Mouse (Mus musculus) forebrain, embryonic 15.5 days (tissue): ENCODE data around the gene Olfr875. TPM values are rescaled to one million over a fixed set of nuclear protein-coding genes. Genes with fewer than 3 reads are reported as not detected.
A peak's percentile ranks its signal among the peaks of the same experiment; 100 is the strongest.
"Not testable (repeated sequence)": the region's sequence is repeated elsewhere in the genome, so short reads cannot be mapped to it uniquely, and the experiment has no call there.

Experiments used
- ATAC-seq: fragments of 200-750 bp; cut with Nextera tagmentation; replicated peaks from 2 replicates; pipeline ENCODE4 v1.8.0; 2017; ENCODE audit warnings: mild to moderate bottlenecking, moderate TSS enrichment, moderate library complexity
- H3K27ac ChIP-seq: fragments of 300-500 bp; sonication (generic); replicated peaks from 2 replicates; pipeline ENCODE4 v1.5.1; 2015; ENCODE audit warnings: mild to moderate bottlenecking, inconsistent platforms
- H3K27me3 ChIP-seq: fragments of 300-500 bp; sonication (generic); 2 replicates; pipeline ENCODE4 v1.6.1; 2015; ENCODE audit warnings: inconsistent platforms
- H3K36me3 ChIP-seq: fragments of 300-500 bp; sonication (generic); 2 replicates; pipeline ENCODE4 v1.6.1; 2015; ENCODE audit warnings: mild to moderate bottlenecking, inconsistent platforms
- H3K4me1 ChIP-seq: fragments of 300-500 bp; sonication (generic); 2 replicates; pipeline ENCODE4 v1.6.1; 2015; ENCODE audit warnings: inconsistent platforms
- H3K4me2 ChIP-seq: fragments of 300-500 bp; sonication (generic); replicated peaks from 2 replicates; pipeline ENCODE4 v1.6.1; 2015; ENCODE audit warnings: mild to moderate bottlenecking, inconsistent platforms
- H3K4me3 ChIP-seq: fragments of 300-500 bp; sonication (generic); 2 replicates; pipeline ENCODE4 v1.5.1; 2015; ENCODE audit warnings: mild to moderate bottlenecking, inconsistent platforms
- H3K9ac ChIP-seq: fragments of 300-500 bp; sonication (generic); replicated peaks from 2 replicates; pipeline ENCODE4 v1.6.1; 2015; ENCODE audit warnings: mild to moderate bottlenecking, inconsistent platforms
- H3K9me3 ChIP-seq: fragments of 300-500 bp; sonication (generic); 2 replicates; pipeline ENCODE4 v1.6.1; 2016; ENCODE audit warnings: inconsistent platforms
- WGBS: fragments of 180-500 bp; shearing (Covaris S2); methylation state at CpG from one replicate; pipeline ENCODE4 v1.1.7; 2015; ENCODE audit warnings: mixed read lengths; 5-methylcytosine and 5-hydroxymethylcytosine counted together
- polyA plus RNA-seq: library from polyadenylated mRNA; unstranded; fragments of >200 nt; fragmentation: Nextera tagmentation; extraction: Ambion mirVana; gene quantifications from 2 replicates; pipeline ENCODE4 v1.2.1, GENCODE M21; 2015

The Olfr875 gene
- polyA plus RNA-seq: not detected in 2 replicates

DNA sequence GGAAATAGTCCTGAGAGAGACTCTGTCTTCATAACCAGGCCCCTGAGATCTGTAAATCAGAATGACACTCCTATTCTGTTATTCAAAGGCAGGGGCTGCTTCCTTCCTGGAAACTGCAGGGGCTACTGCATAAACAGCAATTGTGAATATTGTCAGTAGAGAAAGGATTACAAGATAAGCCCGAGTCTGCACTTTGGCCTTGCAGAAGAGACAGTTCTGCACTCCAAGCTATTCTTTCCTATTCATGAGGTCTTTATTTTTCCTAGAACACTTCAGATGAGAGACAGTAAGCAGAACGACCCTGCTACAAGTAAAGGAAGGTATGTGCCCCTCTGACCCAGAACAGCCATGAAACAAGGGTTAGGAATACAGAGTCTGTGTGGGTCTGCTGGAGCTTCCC, at the start of gene Olfr875:
Gene Olfr875, plus strand, starts transcription at position 99 of the 400 bp plus-strand sequence.
- Histone ChIP-seq H3K36me3 (no peaks in the 10 kb centered on the region), H3K4me1 (no peaks in the 10 kb centered on the region), H3K27ac (no peak within 1 kb of the TSS), H3K9me3 (no peaks in the 10 kb centered on the region), H3K27me3 (no peaks in the 10 kb centered on the region), H3K9ac (no peak within 1 kb of the TSS), H3K4me2 (no peak within 1 kb of the TSS), H3K4me3 (no peak within 1 kb of the TSS)
- ATAC-seq: no peak
- 43% methylated on average over 2 of the region's 2 CpGs for WGBS

DNA sequence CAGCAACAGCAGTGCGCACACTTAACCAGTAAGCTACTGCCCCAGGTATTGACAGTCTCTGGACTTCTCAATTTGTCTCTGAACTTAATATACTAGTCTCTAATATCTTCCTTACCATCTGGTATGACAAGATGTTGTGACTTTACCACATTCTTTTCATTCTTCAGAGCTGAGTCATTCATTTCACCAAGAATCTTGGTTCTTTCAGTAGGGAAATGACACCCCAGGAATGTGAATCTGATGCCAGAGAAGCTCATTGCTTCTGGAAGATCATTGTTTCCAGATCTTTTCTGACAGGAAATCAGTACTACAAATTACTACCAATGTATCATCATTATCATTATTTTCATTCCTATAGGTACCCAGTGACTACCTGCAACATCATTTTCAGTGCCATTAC, 37.3 kb upstream of the Olfr875 start:
- H3K27me3 ChIP-seq: no peaks in the 10 kb centered on the region
- H3K4me1 ChIP-seq: no peaks in the 10 kb centered on the region
- ATAC-seq: no peak
- no peak overlapping the region for H3K27ac ChIP-seq
- H3K4me2 ChIP-seq: no peak overlapping the region
- 94% methylated on average over 1 of the region's 1 CpGs for WGBS
- H3K9me3 ChIP-seq: no peaks in the 10 kb centered on the region
- no peaks in the 10 kb centered on the region for H3K36me3 ChIP-seq
- H3K4me3 ChIP-seq: no peak overlapping the region
- no peak overlapping the region for H3K9ac ChIP-seq

DNA sequence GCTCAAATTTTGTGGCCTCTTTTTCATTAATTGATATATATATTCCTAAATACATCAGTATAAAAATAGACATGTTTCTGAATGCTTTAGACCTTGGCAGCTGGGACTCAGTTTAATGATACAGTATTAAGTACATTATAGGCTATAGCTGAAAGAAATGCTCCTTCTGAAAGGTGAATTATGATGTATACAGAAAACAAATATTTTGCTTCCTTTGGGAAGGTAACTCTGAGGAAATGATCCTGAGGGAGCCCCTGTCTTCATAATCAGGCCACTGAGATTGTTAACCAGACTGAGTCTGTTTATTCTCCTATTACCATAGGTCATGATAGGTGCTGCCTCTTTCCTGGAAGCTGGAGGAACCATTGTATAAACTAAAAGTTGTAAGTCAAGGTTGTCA, 26.9 kb upstream of the Olfr875 start, which contains the start of gene Olfr874:
Gene Olfr874, plus strand, starts transcription at position 301 of the 400 bp plus-strand sequence.
- no peak within 1 kb of the TSS for H3K27ac ChIP-seq
- no peak within 1 kb of the TSS for H3K4me2 ChIP-seq
- H3K4me1 ChIP-seq: no peaks in the 10 kb centered on the region
- no peaks in the 10 kb centered on the region for H3K36me3 ChIP-seq
- no peak for ATAC-seq
- H3K4me3 ChIP-seq: no peak within 1 kb of the TSS
- H3K27me3 ChIP-seq: no peaks in the 10 kb centered on the region
- no peaks in the 10 kb centered on the region for H3K9me3 ChIP-seq
- H3K9ac ChIP-seq: no peak within 1 kb of the TSS

DNA sequence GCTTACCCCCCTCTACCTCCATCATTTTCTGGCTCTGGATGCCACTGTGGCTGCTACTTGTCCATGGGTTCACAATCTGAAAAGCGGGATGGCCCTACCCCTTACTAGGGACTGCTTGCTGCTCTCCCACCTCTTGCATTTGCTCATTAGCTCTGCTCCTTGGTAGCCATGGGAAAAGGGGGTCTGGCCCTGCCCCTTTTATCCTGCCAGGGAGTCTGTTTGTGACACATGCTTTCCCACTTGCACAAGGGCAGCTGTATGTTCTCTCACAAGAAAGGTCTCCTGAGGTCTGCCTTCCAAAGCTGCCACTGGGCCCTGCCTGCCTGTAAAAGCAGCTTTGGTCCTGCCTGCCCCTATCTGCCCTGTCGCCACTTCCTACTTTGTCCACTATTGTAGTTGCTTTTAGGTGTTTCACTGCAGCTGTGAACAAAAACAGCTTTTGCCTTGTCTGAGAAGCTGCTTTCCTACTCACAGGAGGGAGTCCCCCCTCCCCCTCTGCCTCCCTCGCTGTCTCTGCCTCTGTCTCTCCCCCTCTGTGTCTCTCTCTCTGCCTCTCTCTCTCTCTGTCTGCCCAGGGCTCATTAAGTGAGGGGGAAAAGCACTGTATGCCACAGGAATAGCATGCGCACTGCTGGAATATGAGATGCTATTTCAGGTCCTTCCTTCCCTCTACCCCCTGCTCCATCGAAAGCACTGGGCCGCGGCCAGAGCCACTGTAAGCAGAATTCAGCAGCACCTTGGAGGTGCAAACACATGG, 21.2 kb upstream of the Olfr875 start:
- 15% methylated on average over 7 of the region's 7 CpGs for WGBS
- Histone ChIP-seq H3K4me3 (no peak overlapping the region), H3K4me2 (no peak overlapping the region), H3K36me3 (no peaks in the 10 kb centered on the region), H3K9me3 (no peaks in the 10 kb centered on the region), H3K9ac (no peak overlapping the region), H3K4me1 (0 out of 2 replicates have a peak, but pooled peaks cover 8% of the 10 kb centered on the region), H3K27ac (no peak overlapping the region), H3K27me3 (no peaks in the 10 kb centered on the region)
- ATAC-seq: peak; percentile 81

DNA sequence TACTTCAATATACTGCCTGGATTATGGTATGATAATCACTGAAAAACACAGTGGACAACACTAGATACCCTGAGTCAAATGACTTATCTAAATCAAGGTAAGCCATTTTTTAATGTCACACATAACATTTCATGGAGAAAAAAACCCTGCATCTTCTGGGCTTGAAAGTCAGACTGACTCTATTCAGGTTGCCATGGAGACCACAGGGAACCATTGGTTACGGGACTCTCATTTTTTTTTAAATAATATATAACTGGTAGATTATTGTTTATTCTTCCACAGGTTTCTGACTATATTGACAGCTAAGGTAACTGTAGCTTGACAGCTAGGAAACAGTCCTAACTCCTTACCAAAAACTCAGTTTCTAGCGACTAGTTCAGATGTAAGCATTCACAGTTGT, 20.2 kb upstream of the Olfr875 start:
- Histone ChIP-seq H3K4me2 (no peak overlapping the region), H3K27me3 (no peaks in the 10 kb centered on the region), H3K27ac (no peak overlapping the region), H3K9me3 (no peaks in the 10 kb centered on the region), H3K36me3 (no peaks in the 10 kb centered on the region), H3K9ac (no peak overlapping the region), H3K4me1 (0 out of 2 replicates have a peak, but pooled peaks cover 8% of the 10 kb centered on the region), H3K4me3 (no peak overlapping the region)
- peak; percentile 49 for ATAC-seq
- 61% methylated on average over 2 of the region's 2 CpGs for WGBS

DNA sequence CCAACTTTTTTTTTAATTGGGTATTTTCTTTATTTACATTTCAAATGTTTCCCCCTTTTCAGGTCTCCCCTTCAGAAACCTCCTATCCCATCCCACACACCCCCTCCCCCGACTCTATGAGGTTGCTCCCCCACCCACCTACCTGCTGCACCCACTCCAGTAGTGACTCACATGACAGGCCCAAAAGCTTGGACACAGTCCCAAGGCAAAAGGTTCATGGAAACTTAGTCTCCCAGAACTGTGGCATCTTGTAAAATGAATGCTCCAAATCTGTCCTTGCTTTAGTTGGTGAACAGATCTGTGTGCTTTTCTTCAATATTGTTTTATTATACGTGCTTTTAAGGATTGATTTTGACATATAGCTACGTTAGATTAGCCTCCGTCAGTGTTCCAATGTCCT, 19.7 kb upstream of the Olfr875 start:
- no peaks in the 10 kb centered on the region for H3K27me3 ChIP-seq
- H3K4me2 ChIP-seq: no peak overlapping the region
- H3K9me3 ChIP-seq: no peaks in the 10 kb centered on the region
- 0 out of 2 replicates have a peak, but pooled peaks cover 8% of the 10 kb centered on the region for H3K4me1 ChIP-seq
- no peak for ATAC-seq
- no peak overlapping the region for H3K27ac ChIP-seq
- WGBS: 63% methylated on average over 4 of the region's 4 CpGs
- no peak overlapping the region for H3K4me3 ChIP-seq
- H3K9ac ChIP-seq: no peak overlapping the region
- no peaks in the 10 kb centered on the region for H3K36me3 ChIP-seq

DNA sequence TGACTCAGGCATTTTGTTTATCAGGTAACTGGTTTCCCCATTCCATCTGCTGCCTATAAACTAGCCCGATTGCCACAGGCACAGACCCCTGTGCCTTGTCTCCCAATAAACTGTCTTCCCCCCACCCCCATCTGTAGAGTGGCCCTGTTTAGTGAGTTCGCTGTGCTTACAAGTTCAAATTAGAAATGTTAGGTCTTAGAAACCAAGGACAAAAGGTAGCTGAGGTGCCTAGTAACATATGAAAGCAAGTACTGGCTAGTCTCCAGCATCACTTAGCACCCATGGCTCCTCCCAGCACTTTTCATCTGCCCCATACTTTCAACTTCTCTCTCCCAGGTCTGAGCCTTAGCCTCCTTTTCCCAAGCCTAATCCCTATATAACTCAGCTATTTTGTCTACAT, 9.9 kb upstream of the Olfr875 start:
- Histone ChIP-seq H3K27me3 (no peaks in the 10 kb centered on the region), H3K4me1 (peaks cover 6% of the 10 kb centered on the region), H3K36me3 (no peaks in the 10 kb centered on the region), H3K9me3 (no peaks in the 10 kb centered on the region), H3K27ac (no peak overlapping the region), H3K9ac (no peak overlapping the region), H3K4me3 (no peak overlapping the region), H3K4me2 (no peak overlapping the region)
- 52% methylated on average over 2 of the region's 2 CpGs for WGBS
- ATAC-seq: peak; percentile 46

DNA sequence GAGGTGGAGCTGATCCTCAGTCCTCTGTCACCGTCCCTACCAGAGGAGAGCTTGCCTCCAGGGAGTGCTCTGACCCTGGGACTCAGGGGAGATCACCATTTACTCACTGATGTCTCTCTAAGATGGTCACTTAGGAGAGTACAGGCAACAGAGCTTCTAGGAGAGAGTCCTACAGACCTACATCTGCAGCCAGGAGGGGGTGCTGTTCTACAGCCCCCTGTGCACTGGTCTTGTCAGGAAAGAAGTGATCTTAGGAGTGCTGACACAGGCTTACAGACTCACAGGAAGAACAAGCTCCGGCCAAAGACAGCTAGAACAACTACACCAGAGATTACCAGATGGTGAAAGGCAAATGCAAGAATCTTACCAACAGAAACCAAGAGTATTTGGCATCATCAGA, 9.1 kb upstream of the Olfr875 start:
- Histone ChIP-seq H3K27me3 (no peaks in the 10 kb centered on the region), H3K9ac (no peak overlapping the region), H3K9me3 (no peaks in the 10 kb centered on the region), H3K4me2 (no peak overlapping the region), H3K4me1 (peaks cover 6% of the 10 kb centered on the region), H3K27ac (no peak overlapping the region), H3K36me3 (no peaks in the 10 kb centered on the region), H3K4me3 (no peak overlapping the region)
- ATAC-seq: no peak
- 67% methylated on average over 2 of the region's 2 CpGs for WGBS

DNA sequence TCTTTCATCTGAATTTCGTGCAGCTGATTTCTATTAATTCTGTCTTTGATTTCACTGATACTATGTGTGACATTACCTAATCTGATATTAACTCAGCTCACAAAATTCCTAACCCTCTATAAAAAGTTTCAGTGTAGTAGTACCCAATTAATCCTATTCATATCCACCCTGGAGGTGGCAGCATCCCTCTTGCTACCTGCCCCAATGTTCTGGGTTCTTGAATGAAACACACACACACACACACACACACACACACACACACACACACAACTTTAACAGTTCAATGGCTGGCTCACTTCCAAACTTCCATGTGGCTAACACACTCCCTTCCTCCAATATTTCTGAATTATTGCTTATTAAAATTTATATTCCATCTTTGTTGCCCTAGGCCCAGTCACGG, 996 bp upstream of the Olfr875 start:
- WGBS: 80% methylated on average over 2 of the region's 2 CpGs
- no peak overlapping the region for H3K4me2 ChIP-seq
- H3K9me3 ChIP-seq: no peaks in the 10 kb centered on the region

DNA sequence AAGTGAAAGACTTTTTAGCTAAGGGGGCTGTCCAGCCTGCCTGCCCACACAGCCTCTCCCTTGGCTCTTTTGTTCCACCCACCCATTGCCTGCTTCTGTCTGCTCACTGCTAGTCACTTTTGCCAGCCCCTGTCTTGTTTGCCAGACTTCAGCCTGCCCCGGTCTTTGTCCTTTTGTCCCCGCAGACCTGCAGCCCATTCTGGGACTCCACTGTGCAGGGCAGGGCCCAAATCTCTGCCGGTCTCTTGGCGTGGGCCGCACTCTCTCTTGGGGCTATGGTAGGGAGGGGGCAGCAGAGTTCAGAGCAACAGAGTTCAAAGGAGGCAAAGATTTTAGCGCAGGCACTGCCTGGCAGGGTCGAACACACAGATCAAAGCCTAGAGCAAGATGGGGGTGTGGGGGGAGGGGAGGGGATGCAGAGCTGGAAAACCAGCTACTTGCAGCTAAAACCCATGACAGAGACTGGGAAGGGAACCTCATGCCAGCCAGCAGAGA, 11.2 kb downstream of the Olfr875 start:
- Histone ChIP-seq H3K4me1 (peaks cover 10% of the 10 kb centered on the region), H3K36me3 (no peaks in the 10 kb centered on the region), H3K9ac (peak overlapping the region; percentile 38), H3K4me2 (peak overlapping the region; percentile 47), H3K9me3 (no peaks in the 10 kb centered on the region), H3K27ac (peak overlapping the region; percentile 81), H3K27me3 (no peaks in the 10 kb centered on the region), H3K4me3 (peak overlapping the region; percentile 27)
- peak; percentile 95 for ATAC-seq
- WGBS: 2% methylated on average over 7 of the region's 7 CpGs

More for the DNA sequence above, 996 bp upstream of the Olfr875 start:
- Histone ChIP-seq H3K4me3 (no peak overlapping the region), H3K27ac (no peak overlapping the region), H3K9ac (no peak overlapping the region), H3K4me1 (no peaks in the 10 kb centered on the region), H3K27me3 (no peaks in the 10 kb centered on the region), H3K36me3 (no peaks in the 10 kb centered on the region)
- no peak for ATAC-seq

DNA sequence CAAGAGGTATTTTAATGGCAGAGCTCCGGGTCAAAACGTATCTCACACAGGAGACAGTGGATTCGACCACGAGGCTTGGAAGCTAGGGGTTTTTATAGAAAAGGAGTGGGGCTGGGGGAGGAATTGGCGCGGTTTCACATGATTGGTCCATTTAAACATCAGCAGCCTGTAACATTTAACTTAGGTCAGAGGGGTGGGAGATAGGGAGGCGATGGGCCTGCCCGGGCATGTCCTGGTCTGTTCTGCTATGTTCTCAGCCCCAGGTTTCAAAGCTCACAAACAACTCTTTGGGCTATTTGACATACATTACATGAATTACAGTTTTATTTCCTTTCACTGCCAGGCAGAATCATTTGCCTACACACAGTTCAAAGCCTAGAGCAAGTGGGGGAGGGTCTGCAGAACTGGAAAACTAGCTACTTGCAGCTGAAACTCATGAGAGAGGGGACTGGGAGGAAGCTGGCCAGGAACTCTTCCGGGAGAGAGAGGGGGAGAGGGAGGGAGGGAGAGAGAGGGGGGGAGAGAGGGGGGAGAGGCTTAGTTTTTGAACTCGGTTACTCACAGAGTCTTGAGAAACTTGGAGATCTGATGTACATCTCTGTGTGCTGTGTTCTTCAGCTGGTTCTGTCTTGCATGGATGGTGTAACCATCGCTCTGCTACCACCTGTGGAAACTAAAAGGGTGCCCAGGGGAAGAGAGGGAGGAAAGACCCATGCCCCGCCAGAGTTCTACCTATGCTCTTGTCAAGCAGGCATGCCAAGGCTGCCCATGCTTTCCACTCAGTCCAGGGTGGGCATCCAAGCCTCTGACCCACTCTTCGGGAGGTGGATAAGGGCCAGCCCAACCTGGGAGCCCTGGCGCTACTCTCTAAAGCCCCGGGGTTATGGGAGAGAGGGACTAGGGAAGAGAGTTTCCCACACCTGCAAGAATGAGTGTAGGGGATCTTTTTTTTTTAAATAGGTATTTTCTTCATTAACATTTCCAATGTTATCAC, 12.0 kb downstream of the Olfr875 start:
- not testable (repeated sequence) for H3K4me1 ChIP-seq, H3K27me3 ChIP-seq, H3K36me3 ChIP-seq, H3K27ac ChIP-seq, H3K9ac ChIP-seq, H3K9me3 ChIP-seq
- H3K4me2 ChIP-seq: peak overlapping the region; percentile 47
- 50% methylated on average over 11 of the region's 15 CpGs for WGBS
- peak overlapping the region; percentile 27 for H3K4me3 ChIP-seq
- ATAC-seq: peak; percentile 59

DNA sequence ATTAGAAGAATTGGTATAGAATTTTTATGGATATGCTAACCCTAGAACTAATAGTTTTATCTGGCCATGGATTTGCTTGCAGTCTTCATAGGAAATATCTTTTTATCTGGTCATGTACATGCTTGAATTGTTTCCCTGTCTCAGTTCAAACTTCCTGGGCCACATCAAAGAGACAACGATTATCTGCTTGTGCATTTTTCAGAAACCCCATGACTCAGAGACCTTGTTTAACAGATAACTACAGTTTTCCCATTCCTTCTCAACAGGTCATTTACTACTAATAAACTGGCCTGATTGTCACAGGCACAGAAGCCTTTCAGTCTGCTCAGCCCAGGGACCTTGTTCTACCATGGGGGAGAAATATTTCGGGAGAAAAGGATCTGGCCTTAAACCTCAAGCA, 14.8 kb downstream of the Olfr875 start:
- Histone ChIP-seq H3K36me3 (no peaks in the 10 kb centered on the region), H3K4me1 (peaks cover 10% of the 10 kb centered on the region), H3K4me2 (no peak overlapping the region), H3K27ac (no peak overlapping the region), H3K9me3 (no peaks in the 10 kb centered on the region), H3K9ac (no peak overlapping the region), H3K4me3 (no peak overlapping the region), H3K27me3 (no peaks in the 10 kb centered on the region)
- ATAC-seq: no peak
- 75% methylated on average over 2 of the region's 2 CpGs for WGBS
